Mouse (Mus musculus): ENCODE measurements around the gene Gm43064.

The Gm43064 gene

DNA sequence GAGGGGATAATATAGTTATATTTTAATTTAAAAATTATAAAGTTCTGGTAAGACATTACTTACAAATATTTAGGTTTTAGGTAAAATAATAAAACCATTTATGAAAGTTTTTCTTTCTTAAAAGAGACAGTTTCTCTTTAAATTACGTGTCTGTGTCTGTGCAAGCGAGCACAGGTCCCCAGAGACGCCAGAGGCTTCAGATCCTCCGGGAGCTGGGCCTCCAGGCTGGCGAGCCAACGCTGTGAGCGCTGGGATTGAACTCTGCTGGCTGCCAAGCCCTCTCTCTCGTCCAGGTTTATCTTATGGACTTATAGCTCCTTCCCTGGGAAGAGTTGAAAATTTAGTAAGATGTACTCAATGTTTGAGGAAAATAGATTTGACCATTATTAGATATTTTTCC, 44.4 kb downstream of the Gm43064 start:
- DNase-seq (ENCODE audit: low spot score) = no peak

DNA sequence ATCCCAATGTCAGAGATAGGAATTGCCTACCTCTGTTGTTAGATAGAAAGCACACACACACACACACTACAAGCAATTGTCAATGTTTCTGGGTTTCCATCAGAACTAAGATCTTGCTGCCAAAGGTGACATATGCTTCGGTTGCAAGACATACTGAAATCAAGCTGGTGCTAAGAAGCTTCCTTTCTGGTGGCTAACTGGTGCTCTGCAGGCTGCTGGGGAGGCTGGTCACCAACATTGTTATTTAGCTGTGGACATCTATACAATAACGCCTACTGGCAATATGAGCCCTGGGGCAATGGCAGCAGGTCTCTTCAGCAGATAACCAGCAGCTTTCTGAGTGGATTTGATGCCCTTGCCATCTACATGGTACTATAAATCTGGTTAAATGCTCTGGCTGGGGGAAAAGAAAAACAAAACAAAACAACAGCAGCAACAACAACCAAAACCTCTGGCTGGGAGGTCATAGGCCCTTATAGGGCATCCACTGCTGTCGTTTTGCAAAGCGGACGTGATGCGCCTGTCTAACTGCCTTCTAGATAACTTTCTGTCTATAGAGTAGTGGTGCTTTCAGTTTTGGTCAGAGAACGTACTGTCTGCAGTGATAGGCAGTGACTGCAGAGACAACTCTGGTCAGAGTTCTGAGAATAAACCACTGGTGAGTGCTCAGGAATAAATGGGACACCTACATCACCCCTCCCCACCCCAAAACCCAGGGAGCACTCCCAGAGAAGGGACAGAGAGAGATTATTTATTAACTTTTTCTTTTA, 47.8 kb downstream of the Gm43064 start:
- DNase-seq (ENCODE audit: low spot score) = no peak

DNA sequence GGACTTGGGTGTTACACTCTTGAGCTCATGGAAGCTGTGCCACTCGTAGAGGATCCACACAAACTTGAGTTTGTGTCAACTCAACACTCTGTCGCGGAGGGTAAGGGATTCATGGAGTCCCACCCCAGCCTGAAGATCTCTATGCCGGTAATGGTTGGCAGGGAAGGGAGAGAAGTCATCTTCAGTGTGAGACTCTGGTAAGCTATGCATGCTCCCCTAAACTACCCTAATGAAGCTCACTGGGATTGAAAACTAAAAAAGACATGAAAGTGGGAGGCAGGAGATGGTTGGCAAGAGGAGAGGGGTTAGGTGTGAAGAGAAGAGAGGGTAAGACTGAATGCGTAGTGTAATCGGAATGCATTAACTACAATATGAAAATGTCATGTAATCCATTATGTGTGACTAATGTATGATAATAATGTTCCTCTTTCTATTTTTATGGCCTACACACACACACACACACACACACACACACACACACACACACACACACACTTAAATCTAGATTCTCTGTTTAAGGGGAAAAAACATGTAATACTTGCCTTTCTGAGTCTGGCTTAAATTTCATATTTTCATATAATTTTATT, 48.7 kb downstream of the Gm43064 start:
- DNase-seq (ENCODE audit: low spot score) = no peak

DNA sequence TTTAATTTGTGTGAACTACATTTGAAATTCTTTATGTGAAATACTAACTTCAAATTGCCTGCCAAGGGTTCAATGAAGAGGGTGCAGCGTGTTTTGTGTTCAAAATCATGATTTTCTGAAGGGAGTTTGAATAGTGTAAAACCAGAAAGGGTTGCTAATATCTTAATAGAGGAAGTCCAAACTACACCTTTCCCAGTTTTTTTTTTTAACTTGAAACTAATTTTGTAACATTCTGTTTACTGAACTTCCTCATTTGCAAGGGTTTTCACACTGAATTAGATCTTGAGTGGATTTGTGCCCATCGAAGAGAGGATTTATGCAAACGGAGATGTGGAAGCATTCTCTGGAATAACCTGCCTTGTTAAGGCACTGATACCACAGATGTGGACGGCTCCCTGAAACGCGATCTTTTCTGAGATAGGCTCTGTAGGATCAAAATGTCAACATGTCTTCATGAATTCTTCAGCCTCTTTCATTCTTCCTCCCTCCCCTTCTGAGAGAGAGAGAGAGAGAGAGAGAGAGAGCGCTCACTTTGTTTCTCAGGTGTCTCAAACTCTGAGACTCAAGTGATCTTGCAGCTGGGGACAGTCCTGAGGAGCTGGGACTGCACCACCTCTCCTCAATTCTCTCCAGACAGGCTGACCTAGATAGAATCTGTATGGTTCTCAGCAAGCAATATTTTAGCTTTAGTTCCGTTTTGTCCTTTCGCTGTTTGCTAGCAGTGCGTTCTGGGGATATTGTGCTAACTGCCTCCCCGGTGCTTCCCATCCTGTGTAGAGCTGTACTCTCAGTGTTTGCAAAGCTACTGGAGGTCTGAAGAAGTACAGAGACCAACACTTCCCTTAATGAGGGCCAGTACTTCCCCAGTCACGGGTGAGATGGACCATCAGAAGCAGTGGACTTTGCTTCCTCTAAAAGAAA, 49.8 kb downstream of the Gm43064 start, which contains the start of gene Ptpn22:
Gene Ptpn22 (plus strand): TSS at position 915 of the 921 bp plus-strand sequence.
- DNase-seq (ENCODE audit: low spot score) = no peak

DNA sequence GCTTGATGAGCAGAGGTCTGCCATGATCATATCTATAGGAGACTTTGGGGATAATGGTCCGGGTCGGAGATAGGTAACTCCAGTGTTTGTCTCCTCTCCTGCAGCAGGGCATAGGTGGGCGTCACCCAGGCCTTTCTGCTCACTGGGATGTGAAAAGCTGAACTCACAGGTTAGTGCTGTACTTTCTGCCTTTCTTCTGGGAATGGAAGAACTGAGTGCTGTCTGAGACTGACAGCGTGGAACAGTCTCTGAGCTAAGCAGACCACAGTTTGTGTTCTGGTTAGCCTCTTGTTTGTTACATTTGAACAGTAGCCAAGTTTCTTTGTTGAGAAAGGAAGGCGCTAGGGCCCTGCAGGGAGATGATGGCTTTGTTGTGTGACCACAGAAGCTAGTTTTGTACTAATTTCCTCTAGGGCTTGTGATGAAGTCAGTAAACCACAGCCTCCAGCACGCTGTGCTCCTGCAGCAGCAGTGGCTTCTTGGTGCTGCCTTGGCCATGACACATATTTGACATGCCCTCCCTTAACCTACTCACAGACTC, 50.5 kb downstream of the Gm43064 start:
- no peak for DNase-seq (ENCODE audit: low spot score)

DNA sequence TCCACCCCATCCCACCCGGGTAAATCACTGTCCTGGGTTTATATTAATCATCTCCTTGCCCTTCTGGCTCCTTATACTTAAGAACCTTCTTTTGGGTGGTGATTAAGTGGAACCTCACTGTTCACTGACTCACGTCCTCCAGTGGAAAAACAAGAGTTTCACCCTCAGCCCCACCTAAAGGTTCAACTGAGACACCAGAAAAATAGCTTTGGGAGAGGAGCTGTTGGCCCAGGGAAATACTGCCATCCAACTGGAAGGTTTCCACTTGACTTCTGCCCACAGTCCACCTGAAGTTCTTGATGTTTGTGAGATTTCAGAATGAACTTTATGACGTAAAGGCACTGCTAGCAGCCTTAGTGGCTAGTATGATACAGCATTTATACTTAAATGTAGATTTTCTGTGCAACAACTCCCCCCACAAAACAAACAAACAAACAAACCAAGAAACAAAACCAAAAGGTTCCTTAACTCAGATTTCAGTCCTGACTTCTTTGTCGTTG, 53.4 kb downstream of the Gm43064 start:
- DNase-seq (ENCODE audit: low spot score) = no peak

DNA sequence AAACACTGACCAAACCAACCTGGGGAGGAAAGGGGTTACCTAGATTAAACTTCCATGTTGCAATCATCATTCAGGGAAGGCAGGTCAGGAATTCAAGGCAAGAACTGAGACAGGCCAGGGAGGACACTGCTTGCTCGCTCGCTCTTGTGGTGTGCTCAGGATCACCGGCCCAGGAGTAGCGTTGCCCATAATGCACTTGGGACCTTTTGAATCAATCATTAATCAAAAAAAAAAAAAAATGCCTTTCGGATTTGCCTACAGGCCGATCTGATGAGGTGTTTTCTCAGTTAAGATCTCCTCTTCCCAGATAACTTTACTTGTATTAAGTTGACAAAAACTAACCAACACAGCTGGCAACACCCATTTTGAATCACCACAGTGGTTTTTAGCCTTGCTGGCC, 54.8 kb downstream of the Gm43064 start:
- no peak for DNase-seq (ENCODE audit: low spot score)

DNA sequence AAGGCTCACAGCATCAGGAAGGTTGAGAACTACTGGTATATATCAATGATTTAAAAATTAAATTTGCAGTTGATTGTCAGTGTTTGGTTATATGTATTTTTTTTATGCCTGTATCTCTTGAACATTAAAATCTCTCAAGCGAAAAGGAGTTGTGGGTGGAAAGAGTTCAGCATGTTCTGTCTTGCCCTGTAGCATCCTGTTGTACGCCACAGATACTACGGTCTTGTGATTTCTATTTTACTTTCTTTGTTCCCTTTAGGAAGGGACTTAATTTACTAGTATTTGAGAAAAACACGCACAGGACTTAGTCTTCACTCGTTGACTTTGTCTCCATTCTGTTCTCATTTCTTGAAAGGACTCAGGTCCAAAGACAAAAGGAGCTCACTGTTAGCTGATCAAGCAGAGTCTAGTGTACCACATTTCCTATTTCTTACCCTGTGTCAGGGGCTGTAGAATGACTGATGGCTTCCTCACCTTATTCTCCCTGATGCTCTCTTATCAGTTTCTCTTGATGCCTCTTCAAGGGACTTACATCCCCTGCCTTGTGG, 58.1 kb downstream of the Gm43064 start:
- no peak for DNase-seq (ENCODE audit: low spot score)

DNA sequence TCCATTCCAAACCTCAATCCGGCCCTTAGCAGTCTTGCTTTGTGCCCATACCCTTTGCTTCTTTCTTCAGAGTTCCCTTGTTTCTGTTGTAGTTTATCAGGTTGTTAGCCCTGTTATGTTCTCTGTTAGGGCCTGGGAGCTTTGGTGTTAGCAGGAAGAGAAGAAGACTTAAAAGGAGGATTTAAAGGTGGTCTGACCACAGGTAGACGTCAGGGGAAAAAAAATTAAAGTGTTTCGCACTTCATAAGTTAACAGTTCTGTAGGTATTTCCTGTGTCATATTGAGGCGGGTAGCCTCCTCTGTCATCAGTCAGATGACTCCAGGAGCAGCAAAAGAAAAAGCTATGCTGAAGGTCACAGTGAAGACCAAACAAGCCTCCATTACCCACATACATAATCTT, 58.6 kb downstream of the Gm43064 start:
- no peak for DNase-seq (ENCODE audit: low spot score)

DNA sequence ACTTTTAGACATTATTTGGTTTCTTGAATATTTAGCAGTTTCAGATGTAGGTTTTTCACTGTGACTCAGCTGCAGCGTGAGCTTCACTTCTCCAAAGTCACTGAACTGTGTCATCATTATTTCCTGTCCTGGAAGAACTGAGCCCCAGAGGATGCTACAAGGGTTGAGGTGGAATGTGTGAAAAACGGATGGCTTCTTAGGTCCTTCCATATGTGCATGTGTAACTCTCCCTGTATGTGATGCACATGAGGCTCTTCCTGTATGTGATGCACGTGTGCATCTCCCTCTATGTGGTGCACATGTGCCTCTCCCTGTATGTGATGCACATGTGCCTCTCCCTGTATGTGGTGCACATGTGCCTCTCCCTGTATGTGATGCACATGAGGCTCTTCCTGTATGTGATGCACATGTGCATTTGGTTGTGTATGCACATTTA, 63.3 kb downstream of the Gm43064 start:
- DNase-seq (ENCODE audit: low spot score) = no peak

DNA sequence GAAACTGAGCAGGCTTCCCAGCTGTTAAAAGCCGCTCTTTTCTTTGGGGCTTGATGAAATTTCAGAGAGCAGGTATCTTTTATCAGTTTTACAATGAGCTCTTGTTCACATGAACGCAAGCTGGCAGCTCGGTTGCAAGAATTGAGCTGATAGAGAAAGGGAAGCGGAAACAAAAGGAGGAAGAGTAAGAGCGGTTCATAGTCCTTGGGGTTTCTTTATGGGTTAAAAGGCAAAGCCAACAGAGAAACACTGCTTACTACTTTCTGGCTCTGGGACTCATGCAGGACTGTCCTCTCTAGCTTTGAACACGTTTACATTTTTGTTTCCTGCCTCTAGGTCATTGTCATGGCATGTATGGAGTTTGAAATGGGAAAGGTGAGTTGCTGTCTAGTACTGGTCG, 65.0 kb downstream of the Gm43064 start:
- no peak for DNase-seq (ENCODE audit: low spot score)

DNA sequence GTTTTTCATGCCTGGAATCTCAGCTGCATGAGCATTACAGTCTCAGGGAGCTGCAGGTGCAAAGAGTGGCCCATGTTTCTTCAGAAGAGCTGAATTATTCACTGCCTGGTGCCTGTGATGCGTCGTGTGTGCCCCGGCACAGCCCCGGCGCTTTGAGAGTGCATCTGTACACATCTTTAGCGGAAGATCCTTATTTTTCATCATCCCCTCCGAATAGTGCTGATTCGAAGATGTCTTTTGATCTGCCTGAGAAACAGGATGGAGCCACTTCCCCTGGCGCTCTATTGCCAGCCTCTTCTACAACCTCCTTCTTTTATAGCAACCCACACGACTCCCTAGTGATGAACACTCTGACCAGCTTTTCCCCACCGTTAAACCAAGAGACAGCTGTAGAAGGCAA, 76.6 kb downstream of the Gm43064 start:
- DNase-seq (ENCODE audit: low spot score) = no peak

DNA sequence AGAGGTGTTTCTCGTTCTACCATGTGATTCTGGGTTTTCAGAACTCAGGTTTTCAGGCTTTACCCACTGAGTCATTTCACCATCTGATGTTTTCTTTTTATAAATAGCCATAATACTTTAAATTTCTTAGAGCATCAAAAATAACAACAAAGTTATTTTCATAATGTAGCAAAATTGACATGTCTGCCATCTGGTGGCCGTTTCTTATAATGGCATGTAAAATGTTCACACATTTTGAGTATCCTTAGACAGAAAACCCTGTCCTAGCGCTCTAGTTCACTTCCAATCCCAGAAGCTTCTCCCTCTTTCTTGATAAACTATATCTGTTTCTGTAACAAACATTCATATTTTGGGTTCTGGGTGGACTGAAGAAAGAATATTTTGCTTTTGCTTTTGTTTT, 78.2 kb downstream of the Gm43064 start:
- DNase-seq (ENCODE audit: low spot score) = no peak

Data from urinary bladder, postnatal 10 days (tissue).